Mouse (Mus musculus) CH12.LX (cell line): ENCODE measurements around the gene Slc4a5.

Experiments
- CHD2 ChIP-seq: IDR thresholded peaks from 2 replicates; pipeline ENCODE4 v1.6.1; 2011; ENCODE audit warnings: low read length, improper control_type of control experiment
- CTCF ChIP-seq, 2 experiments: IDR thresholded peaks in 1 of 2; conservative IDR thresholded peaks in 1 of 2; 2 replicates each; pipeline ENCODE4 v1.5.1; 2011 to 2012; ENCODE audit warnings: low read depth in 2 of 2, low read length in 2 of 2, improper control_type of control experiment in 1 of 2, inconsistent platforms in 1 of 2, mild to moderate bottlenecking in 1 of 2, moderate library complexity in 1 of 2
- ELF1 ChIP-seq: IDR thresholded peaks from 2 replicates; pipeline ENCODE4 v1.6.1; 2014; ENCODE audit warnings: low read depth, mild to moderate bottlenecking, inconsistent platforms, low read length, improper control_type of control experiment
- MAX ChIP-seq: IDR thresholded peaks from 2 replicates; pipeline ENCODE4 v1.6.1; 2011; ENCODE audit warnings: low read length, improper control_type of control experiment
- POLR2A ChIP-seq: IDR thresholded peaks from 2 replicates; pipeline ENCODE4 v1.6.1; 2011; ENCODE audit warnings: low read depth, mild to moderate bottlenecking, improper control_type of control experiment, low read length
- TBP ChIP-seq: conservative IDR thresholded peaks from 2 replicates; pipeline ENCODE4 v1.6.1; 2011; ENCODE audit warnings: low read depth, low read length, improper control_type of control experiment
- USF1 ChIP-seq: IDR thresholded peaks from 2 replicates; pipeline ENCODE4 v1.6.1; 2014; ENCODE audit warnings: low read depth, mild to moderate bottlenecking, inconsistent platforms, low read length, improper control_type of control experiment
- ZC3H11A ChIP-seq: IDR thresholded peaks from 2 replicates; pipeline ENCODE4 v1.6.1; 2012; ENCODE audit warnings: low read depth, mild to moderate bottlenecking, inconsistent platforms, low read length, improper control_type of control experiment
- ZNF384 ChIP-seq: IDR thresholded peaks from 2 replicates; pipeline ENCODE4 v1.6.1; 2012; ENCODE audit warnings: low read depth, low read length, improper control_type of control experiment, inconsistent platforms

GRCm38 (mm10) chr6:83186946-83187345, 32.7 kb upstream of the Slc4a5 start:
- TF ChIP-seq POLR2A (no peak), CHD2 (no peak), MAX (no peak), CTCF (conservative IDR thresholded peaks at IDR 0.05 in 1 of 2, IDR thresholded peaks at IDR 0.05 in 1 of 2; ENCODE audit: low read depth in 2 of 2, low read length in 2 of 2) (no peak), TBP (no peak), ZC3H11A (no peak), ZNF384 (no peak), ELF1 (no peak), USF1 (no peak)
